Mouse (Mus musculus): ENCODE data around the gene Mad1l1. TPM values are rescaled to one million over a fixed set of nuclear protein-coding genes. Genes with fewer than 3 reads are reported as not detected.
A peak's percentile ranks its signal among the peaks of the same experiment; 100 is the strongest.
"Not testable (repeated sequence)": the region's sequence is repeated elsewhere in the genome, so short reads cannot be mapped to it uniquely, and the experiment has no call there.

Mad1l1 gene
- polyA plus RNA-seq (2015; fragmentation: Nextera tagmentation; extraction: Ambion mirVana), result 31.8 and 35.4 TPM in 2 replicates

DNA sequence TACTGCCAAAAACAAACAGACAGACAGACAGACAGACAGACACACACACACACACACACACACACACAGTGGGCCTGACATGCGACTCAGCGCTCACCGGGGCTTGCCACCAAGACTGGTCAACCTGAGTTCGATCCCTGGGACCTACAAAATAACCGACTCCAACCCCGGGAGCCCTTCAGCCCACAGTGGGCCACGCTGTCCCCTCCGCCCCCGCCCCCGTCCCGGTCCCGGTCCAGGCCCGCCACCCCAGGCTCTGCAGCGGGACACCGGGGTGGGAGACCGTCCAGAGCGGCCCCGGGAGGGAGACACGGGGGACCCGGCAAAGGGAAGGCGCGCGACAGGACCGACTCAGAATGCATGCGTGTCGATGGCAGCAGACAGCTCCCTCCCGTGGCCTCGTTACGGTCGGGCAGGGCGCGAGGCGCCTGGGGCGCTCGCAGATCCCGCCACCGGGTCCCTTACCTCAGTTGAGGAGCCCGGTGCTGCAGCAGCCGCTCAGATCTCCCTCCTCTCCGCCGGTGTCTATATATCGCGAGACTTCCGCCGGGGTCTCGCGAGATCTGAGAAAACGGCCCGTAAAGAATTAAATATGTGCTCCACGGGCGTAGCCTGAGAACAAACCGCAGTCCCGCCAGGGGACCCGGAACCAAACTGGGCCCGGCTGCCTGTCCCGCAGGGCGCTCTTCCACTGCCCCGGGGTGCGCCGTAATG, at the start of gene Mad1l1, which contains the start of gene Nudt1:
Gene Mad1l1, minus strand, starts transcription at position 511 of the 714 bp plus-strand sequence.
Gene Nudt1, plus strand, starts transcription at position 615 of the 714 bp plus-strand sequence.
- Histone ChIP-seq H3K4me3 (peak within 1 kb of the TSS; percentile 91), H3K27me3 (no peaks in the 10 kb centered on the region), H3K27ac (replicated peaks) (peak within 1 kb of the TSS; percentile 59), H3K4me1 (replicated peaks) (peaks cover 20% of the 10 kb centered on the region), H3K36me3 (peaks cover 6% of the 10 kb centered on the region; the same call in 1 of the 2 replicates), H3K9ac (peak within 1 kb of the TSS; percentile 99), H3K4me2 (peak within 1 kb of the TSS; percentile 77), H3K9me3 (no peaks in the 10 kb centered on the region)
- ATAC-seq (ENCODE audit: low read depth), result peak; percentile 92
- under 1% methylated on average over 60 of the region's 60 CpGs for WGBS

DNA sequence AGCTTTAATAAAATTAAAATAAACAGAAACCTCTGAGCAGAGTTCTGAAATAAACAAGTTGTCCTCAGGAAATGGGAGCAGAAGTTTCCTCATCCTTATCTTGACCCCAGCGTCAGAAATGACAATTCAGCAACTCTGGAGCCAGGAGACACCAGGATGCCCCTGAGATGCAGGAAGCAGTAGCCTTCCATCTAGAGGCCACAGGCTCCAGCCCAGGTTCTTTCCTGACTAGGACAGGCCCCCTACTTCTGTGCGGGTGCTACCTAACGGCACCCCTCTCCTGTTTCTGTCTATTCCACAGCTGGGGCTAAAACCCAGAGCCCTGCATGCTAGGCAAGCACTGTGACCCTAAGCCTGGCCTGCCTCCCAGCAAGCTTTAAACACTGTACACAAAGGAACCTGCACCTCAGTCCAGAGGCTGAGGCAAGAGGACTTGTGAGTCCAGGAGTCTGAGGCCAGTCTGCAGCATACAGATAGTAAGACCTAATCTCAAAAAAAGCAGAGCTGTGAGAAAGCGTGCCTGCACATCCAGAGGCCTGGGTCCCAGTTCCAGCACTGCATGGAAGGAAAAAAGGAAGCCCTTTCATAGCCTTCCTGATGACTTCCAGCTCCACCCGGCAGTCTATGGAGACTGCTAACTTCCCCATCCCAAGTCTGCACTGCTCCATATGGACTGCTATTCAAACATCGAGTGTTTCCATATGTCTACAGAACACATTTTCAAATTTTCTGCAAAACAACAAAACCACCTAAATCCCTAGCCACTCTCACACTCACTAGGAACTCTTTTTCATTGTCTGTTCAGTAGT, 49.3 kb upstream of the Mad1l1 start:
- H3K9ac ChIP-seq, result no peak overlapping the region
- H3K4me3 ChIP-seq, result no peak overlapping the region
- no peaks in the 10 kb centered on the region for H3K9me3 ChIP-seq
- ATAC-seq (ENCODE audit: low read depth), result no peak
- H3K27ac ChIP-seq (replicated peaks), result no peak overlapping the region
- no peak overlapping the region for H3K4me2 ChIP-seq
- H3K4me1 ChIP-seq (replicated peaks), result peaks cover 22% of the 10 kb centered on the region; the same call in 1 of the 2 replicates
- no peaks in the 10 kb centered on the region for H3K36me3 ChIP-seq
- H3K27me3 ChIP-seq, result no peaks in the 10 kb centered on the region
- 79% methylated on average over 6 of the region's 6 CpGs for WGBS

DNA sequence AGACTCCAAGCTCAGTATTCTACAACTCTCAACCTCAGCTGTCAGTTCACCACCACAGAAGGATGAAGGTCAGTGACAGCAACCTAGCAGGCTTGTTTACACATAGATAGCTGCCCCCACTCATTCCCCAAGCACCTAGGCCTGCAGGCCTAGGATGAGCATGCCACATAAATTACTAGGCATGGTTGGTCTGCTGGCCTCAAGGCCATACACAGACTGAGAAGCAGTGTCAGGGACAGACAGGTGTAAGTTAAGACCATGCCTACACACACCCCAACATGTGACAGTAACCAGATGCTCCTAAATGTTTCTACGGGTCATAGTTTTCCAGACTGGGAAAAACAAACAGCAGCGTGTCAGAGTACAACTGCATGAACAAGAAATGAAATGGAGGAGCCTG, 48.1 kb upstream of the Mad1l1 start:
- no peaks in the 10 kb centered on the region for H3K27me3 ChIP-seq
- no peak for ATAC-seq (ENCODE audit: low read depth)
- peaks cover 14% of the 10 kb centered on the region; the same call in 1 of the 2 replicates for H3K4me1 ChIP-seq (replicated peaks)
- no peaks in the 10 kb centered on the region for H3K36me3 ChIP-seq
- H3K4me3 ChIP-seq, result no peak overlapping the region
- no peak overlapping the region for H3K4me2 ChIP-seq
- H3K27ac ChIP-seq (replicated peaks), result no peak overlapping the region
- no peak overlapping the region for H3K9ac ChIP-seq
- WGBS, result 89% methylated on average over 2 of the region's 2 CpGs
- H3K9me3 ChIP-seq, result no peaks in the 10 kb centered on the region

DNA sequence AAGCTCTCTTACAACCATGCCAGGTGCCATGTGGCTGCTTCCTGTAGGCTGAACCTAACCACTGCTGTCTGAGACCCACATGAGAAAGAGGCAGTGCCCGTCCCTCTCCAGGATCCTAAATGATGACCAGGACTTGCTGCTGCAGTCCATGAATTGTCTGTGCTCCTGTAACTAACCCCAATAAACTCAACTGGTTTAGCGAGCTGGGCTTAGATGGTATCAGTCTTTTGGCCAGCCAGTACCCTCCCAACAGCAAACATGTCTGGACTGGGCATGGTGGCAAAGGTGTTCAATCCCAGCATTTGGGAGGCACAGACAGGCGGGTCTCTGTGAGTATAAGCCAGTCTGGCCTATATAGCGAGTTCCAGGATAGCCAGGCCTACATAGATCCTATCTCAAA, 47.6 kb upstream of the Mad1l1 start:
- Histone ChIP-seq H3K9ac (no peak overlapping the region), H3K27me3 (no peaks in the 10 kb centered on the region), H3K36me3 (no peaks in the 10 kb centered on the region), H3K4me2 (no peak overlapping the region), H3K4me1 (replicated peaks) (peaks cover 9% of the 10 kb centered on the region; the same call in 1 of the 2 replicates), H3K9me3 (no peaks in the 10 kb centered on the region), H3K4me3 (no peak overlapping the region), H3K27ac (replicated peaks) (no peak overlapping the region)
- ATAC-seq (ENCODE audit: low read depth), result no peak
- 95% methylated on average over 4 of the region's 4 CpGs for WGBS

DNA sequence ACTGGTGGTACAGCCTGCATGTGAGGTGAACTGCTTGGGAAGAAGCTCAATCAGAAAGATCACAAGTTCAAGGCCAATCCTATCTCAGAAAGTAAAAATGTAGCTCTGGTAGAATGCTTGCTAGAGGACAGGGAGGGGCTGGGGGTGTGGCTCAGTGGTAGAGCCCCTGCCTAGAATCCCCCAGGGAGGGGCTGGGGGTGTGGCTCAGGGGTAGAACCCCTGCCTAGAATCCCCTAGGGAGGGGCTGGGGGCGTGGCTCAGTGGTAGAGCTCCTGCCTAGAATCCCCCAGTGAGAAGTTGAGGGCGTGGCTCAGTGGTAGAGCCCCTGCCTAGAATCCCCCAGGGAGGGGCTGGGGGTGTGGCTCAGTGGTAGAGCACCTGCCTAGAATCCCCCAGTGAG, 46.8 kb upstream of the Mad1l1 start:
- H3K9ac ChIP-seq; H3K4me1 ChIP-seq (replicated peaks); H3K36me3 ChIP-seq; H3K4me2 ChIP-seq; ATAC-seq (ENCODE audit: low read depth); H3K9me3 ChIP-seq; H3K27ac ChIP-seq (replicated peaks); H3K27me3 ChIP-seq; H3K4me3 ChIP-seq: not testable (repeated sequence)
- 79% methylated on average over 2 of the region's 2 CpGs for WGBS

DNA sequence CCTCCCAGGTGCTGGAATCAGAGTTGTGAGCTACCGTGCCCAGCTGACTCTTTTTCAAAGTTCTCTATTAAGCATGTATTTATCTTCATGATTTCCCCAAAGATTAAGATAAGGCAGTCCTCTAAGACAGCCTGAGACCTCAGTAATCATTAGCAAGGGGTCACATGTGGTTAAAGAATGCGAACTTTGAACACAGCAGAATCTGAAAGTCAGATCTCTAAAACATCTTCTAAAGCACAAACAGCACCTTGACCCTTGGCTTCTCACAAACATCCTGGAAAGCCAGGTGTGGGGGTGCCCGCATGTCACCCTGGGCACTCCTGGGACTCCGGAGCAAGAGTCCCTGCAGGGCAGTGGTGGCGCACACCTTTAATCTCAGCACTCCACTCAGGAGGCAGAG, 43.1 kb upstream of the Mad1l1 start:
- Histone ChIP-seq H3K4me2 (no peak overlapping the region), H3K27me3 (no peaks in the 10 kb centered on the region), H3K4me3 (no peak overlapping the region), H3K9ac (no peak overlapping the region), H3K36me3 (peaks cover 12% of the 10 kb centered on the region), H3K27ac (replicated peaks) (no peak overlapping the region), H3K9me3 (no peaks in the 10 kb centered on the region; the same call in 1 of the 2 replicates), H3K4me1 (replicated peaks) (no peaks in the 10 kb centered on the region)
- 97% methylated on average over 5 of the region's 5 CpGs for WGBS
- ATAC-seq (ENCODE audit: low read depth), result no peak

DNA sequence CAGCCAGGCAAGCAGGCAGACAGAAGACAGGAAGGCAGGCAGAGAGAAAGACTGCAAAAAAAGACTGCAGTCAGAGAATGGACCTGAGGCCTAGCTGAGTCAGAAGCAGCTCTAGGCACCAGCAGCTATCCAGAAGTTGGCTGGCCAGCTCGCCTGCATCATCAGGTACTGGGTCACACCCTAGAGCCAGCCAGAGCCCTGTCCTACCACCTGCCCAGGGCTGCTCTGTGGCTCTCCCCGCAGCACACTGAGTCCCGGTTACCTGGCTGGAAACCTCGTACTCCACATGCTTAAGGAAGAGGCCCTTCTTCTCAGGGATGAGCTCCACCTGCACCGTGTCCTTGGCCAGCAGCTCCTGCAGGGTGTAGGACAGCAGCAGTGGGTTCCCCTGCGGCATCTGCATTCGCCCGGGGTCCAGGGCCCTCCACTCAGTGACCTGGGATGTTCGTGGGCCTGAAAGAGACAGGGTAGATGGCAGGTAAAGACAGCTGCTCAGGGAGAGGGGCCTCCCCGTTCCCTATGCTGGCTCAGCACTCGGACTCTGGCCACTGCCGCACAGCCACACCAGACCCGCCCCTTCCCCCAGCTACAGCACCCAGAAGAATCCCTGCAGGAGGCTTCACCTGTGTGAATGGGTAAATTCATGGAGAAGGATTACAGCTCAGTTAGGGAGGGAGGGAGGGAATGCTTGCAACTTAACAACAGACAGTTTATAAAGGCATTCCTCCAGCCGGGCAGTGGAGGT, 38.8 kb upstream of the Mad1l1 start:
- Histone ChIP-seq H3K27ac (replicated peaks) (no peak overlapping the region), H3K4me3 (no peak overlapping the region), H3K9me3 (no peaks in the 10 kb centered on the region; the same call in 1 of the 2 replicates), H3K4me2 (no peak overlapping the region), H3K36me3 (peaks cover 41% of the 10 kb centered on the region), H3K9ac (no peak overlapping the region), H3K4me1 (replicated peaks) (no peaks in the 10 kb centered on the region), H3K27me3 (no peaks in the 10 kb centered on the region)
- no peak for ATAC-seq (ENCODE audit: low read depth)
- 84% methylated on average over 14 of the region's 14 CpGs for WGBS

DNA sequence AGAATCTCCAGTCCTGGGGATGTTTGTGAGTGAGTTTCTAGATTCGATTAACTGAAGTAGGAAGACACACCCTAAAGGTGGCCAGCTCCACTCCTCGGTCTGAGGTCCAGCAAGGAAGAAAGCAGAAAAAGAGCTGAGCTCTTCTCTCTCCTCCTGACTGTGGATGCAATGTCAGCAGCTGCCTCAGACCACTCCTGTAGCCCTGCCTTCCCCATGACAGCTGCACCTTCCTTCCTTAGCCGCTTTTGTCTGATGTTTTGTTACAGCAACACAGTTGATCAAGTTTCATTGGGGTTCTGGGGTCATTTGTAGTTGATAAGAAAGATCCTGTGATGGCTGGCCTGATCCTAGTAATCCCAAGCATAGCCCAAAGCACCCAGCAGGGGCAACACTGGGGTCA, 36.1 kb upstream of the Mad1l1 start:
- Histone ChIP-seq H3K4me3 (no peak overlapping the region), H3K4me1 (replicated peaks) (no peaks in the 10 kb centered on the region), H3K9me3 (no peaks in the 10 kb centered on the region), H3K9ac (no peak overlapping the region), H3K27me3 (no peaks in the 10 kb centered on the region), H3K27ac (replicated peaks) (no peak overlapping the region), H3K4me2 (no peak overlapping the region), H3K36me3 (peaks cover 60% of the 10 kb centered on the region)
- no peak for ATAC-seq (ENCODE audit: low read depth)
- 93% methylated on average over 3 of the region's 3 CpGs for WGBS

DNA sequence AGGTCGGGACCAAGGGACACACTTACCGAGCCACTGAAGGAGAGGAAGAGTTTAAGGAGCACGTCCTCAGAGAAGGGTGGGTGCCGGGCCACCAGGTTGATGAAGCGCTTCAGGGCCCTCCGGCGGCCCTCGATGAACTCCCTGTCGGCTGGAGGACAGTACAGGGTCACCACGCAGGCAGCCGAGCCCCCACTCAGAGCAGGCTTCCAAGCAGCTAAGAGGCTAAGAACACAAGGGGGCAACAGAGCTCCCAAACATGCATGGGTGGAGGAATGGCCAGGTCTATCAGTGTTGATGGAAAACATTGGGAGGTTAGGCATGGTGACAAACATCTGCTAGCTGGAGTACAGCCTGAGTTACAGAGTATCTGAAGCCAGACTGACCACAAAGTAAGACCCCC, 34.6 kb upstream of the Mad1l1 start:
- Histone ChIP-seq H3K27ac (replicated peaks) (no peak overlapping the region), H3K9ac (no peak overlapping the region), H3K4me2 (no peak overlapping the region), H3K9me3 (no peaks in the 10 kb centered on the region), H3K4me3 (no peak overlapping the region), H3K27me3 (no peaks in the 10 kb centered on the region), H3K4me1 (replicated peaks) (no peaks in the 10 kb centered on the region), H3K36me3 (peaks cover 75% of the 10 kb centered on the region)
- no peak for ATAC-seq (ENCODE audit: low read depth)
- 86% methylated on average over 11 of the region's 11 CpGs for WGBS

DNA sequence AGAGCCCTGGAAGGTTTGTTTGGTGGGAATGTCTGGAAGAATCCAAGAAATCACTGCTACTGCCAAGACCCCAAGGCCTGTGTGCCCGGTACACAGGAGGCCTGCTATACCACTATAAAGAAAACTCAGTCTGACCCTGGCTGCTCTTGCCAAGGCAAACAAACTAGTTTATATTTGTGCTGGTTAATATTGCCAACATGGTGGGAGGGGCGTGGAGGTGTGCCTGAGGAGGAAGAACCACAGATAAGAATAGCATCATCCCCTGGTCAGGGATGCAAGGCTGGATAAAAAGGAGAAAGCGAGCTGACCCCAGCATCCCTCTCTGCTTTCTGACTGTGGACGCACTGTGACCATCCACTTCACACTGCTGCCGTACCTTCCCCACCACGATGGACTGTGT, 31.0 kb upstream of the Mad1l1 start:
- 95% methylated on average over 6 of the region's 6 CpGs for WGBS
- H3K27me3 ChIP-seq, result no peaks in the 10 kb centered on the region

DNA sequence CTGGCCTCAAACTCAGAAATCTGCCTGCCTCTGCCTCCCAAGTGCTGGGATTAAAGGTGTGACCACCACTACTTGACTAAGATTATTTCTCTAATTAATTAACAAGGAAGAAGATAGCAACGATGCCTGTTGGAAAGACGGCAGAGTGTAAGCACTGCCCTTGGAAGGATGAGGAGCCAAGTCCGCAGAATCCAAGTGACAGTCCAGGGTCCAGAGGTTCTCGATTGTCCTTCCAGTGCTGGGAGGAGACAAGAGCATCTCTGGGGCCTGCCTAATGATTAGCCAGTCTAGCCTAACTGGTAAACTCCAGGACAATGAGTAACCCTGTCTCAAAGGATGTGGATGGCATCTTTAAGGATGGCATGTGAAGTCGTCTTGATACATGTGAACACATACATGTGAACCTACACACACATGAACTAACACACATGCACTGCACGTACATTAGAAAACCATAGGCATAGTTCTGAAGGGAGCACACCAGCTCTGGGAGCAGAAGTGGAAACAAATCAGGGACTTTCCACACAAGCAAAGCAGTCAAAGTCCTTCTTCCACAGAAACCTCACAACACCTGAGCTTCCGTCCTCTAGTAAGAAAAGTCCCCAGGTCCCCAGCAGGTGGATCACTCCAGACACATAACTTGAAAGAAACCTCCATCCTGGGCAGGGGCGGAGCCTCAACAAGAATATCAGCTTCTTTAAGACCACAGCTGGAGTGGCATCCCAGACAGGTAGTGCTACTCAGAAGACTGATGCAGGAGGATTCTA, 29.6 kb upstream of the Mad1l1 start:
- H3K27ac ChIP-seq (replicated peaks), result no peak overlapping the region
- H3K4me3 ChIP-seq, result no peak overlapping the region
- H3K9ac ChIP-seq, result no peak overlapping the region
- no peak overlapping the region for H3K4me2 ChIP-seq
- H3K9me3 ChIP-seq, result no peaks in the 10 kb centered on the region
- no peak for ATAC-seq (ENCODE audit: low read depth)
- 92% methylated on average over 8 of the region's 8 CpGs for WGBS
- peaks cover 66% of the 10 kb centered on the region for H3K36me3 ChIP-seq
- no peaks in the 10 kb centered on the region for H3K27me3 ChIP-seq
- H3K4me1 ChIP-seq (replicated peaks), result no peaks in the 10 kb centered on the region

More for the DNA sequence above, 31.0 kb upstream of the Mad1l1 start:
- Histone ChIP-seq H3K27ac (replicated peaks) (no peak overlapping the region), H3K4me3 (no peak overlapping the region), H3K36me3 (peaks cover 69% of the 10 kb centered on the region), H3K4me2 (no peak overlapping the region), H3K9ac (no peak overlapping the region), H3K9me3 (no peaks in the 10 kb centered on the region), H3K4me1 (replicated peaks) (no peaks in the 10 kb centered on the region)
- ATAC-seq (ENCODE audit: low read depth), result no peak
